Mouse (Mus musculus) inflammation-experienced regulatory T-cells (primary cell): ENCODE measurements around the gene Lce3b. TPM values are rescaled to one million over a fixed set of nuclear protein-coding genes. Genes with fewer than 3 reads are reported as not detected.

ENCODE experiments used
- polyA plus RNA-seq, 2 experiments: library from polyadenylated mRNA; unstranded; fragments of 100-300 nt; shearing (Covaris generic); gene quantifications; one replicate each; pipeline ENCODE4 v1.2.1; 2017

The Lce3b gene
- not detected for polyA plus RNA-seq

GRCm38 (mm10) chr3:92932679-92933078 is at the start of gene Lce3b:
TSS of gene Lce3b (plus strand) at chr3:92932979.

GRCm38 (mm10) chr3:92926130-92926529 is 6.6 kb upstream of the Lce3b start, which contains the start of gene Lce3a:
TSS of gene Lce3a (minus strand) at chr3:92926230.

GRCm38 (mm10) chr3:92944186-92944585 is 11.4 kb downstream of the Lce3b start, which contains the start of gene Lce3c:
TSS of gene Lce3c (plus strand) at chr3:92944486.

GRCm38 (mm10) chr3:92957090-92957489 is 24.3 kb downstream of the Lce3b start, which contains the start of gene Lce3d:
TSS of gene Lce3d (plus strand) at chr3:92957390.

GRCm38 (mm10) chr3:92966761-92967160 is 34.0 kb downstream of the Lce3b start, which contains the start of gene Lce3e:
TSS of gene Lce3e (plus strand) at chr3:92967061.

Other genes starting within 250 kb of the Lce3b start
- gene Lce1d, start 245.8 kb upstream of the Lce3b start, polyA plus RNA-seq = not detected
- gene Lce1e, start 223.9 kb upstream of the Lce3b start, polyA plus RNA-seq = not detected
- not detected for gene Lce1f, start 212.6 kb upstream of the Lce3b start, polyA plus RNA-seq
- gene Gm38119, start 193.9 kb upstream of the Lce3b start, polyA plus RNA-seq = not detected
- not detected for gene Lce1g, start 180.6 kb upstream of the Lce3b start, polyA plus RNA-seq
- gene Lce1h, start 167.9 kb upstream of the Lce3b start, polyA plus RNA-seq = not detected
- not detected for gene Lce1i, start 154.1 kb upstream of the Lce3b start, polyA plus RNA-seq
- not detected for gene Lce1j, start 142.5 kb upstream of the Lce3b start, polyA plus RNA-seq
- gene Lce1k, start 125.1 kb upstream of the Lce3b start, polyA plus RNA-seq = not detected
- not detected for gene Kprp, start 105.7 kb upstream of the Lce3b start, polyA plus RNA-seq
- gene Lce1l, start 81.7 kb upstream of the Lce3b start, polyA plus RNA-seq = not detected
- gene 2310050C09Rik, start 62.8 kb upstream of the Lce3b start, polyA plus RNA-seq = under 1 TPM in 1 of 2 experiments, not detected in 1; 0.53 TPM
- gene Lce3a, start 6.7 kb upstream of the Lce3b start, polyA plus RNA-seq = not detected
- gene Lce3c, start 11.5 kb downstream of the Lce3b start, polyA plus RNA-seq = not detected
- under 1 TPM in 1 of 2 experiments, not detected in 1; 0.34 TPM for gene Lce3d, start 24.4 kb downstream of the Lce3b start, polyA plus RNA-seq
- not detected for gene Lce3e, start 34.1 kb downstream of the Lce3b start, polyA plus RNA-seq
- not detected for gene Lce3f, start 59.2 kb downstream of the Lce3b start, polyA plus RNA-seq
- gene Crct1, start 82.7 kb downstream of the Lce3b start, polyA plus RNA-seq = not detected
- not detected for gene Lce1m, start 86.1 kb downstream of the Lce3b start, polyA plus RNA-seq
- 1 to 10 TPM in 1 of 2 experiments, not detected in 1; 1.4 TPM for gene Gm4858, start 135.8 kb downstream of the Lce3b start, polyA plus RNA-seq
- gene Crnn, start 211.8 kb downstream of the Lce3b start, polyA plus RNA-seq = not detected